Mouse (Mus musculus) thymus, postnatal 14 days (tissue): Measurements from ENCODE around the gene Fam151b.

Experiments
- DNase-seq: peaks from one replicate; pipeline ENCODE4 v3.0.0; 2021

The Fam151b gene

GRCm38 (mm10) chr13:92410486-92410885 lies 73.3 kb downstream of the Fam151b start:
- no peak for DNase-seq

GRCm38 (mm10) chr13:92403496-92403895 lies 80.3 kb downstream of the Fam151b start:
- DNase-seq: no peak

GRCm38 (mm10) chr13:92402063-92402462 lies 81.8 kb downstream of the Fam151b start:
- no peak for DNase-seq
